Mouse (Mus musculus): ENCODE data around the gene Gm21885. TPM values are rescaled to one million over a fixed set of nuclear protein-coding genes. Genes with fewer than 3 reads are reported as not detected.
A peak's percentile ranks its signal among the peaks of the same experiment; 100 is the strongest.

Gm21885 gene
- polyA plus RNA-seq (2015; fragmentation: Nextera tagmentation; extraction: Ambion mirVana): 0.43 and 0.70 TPM in 2 replicates

DNA sequence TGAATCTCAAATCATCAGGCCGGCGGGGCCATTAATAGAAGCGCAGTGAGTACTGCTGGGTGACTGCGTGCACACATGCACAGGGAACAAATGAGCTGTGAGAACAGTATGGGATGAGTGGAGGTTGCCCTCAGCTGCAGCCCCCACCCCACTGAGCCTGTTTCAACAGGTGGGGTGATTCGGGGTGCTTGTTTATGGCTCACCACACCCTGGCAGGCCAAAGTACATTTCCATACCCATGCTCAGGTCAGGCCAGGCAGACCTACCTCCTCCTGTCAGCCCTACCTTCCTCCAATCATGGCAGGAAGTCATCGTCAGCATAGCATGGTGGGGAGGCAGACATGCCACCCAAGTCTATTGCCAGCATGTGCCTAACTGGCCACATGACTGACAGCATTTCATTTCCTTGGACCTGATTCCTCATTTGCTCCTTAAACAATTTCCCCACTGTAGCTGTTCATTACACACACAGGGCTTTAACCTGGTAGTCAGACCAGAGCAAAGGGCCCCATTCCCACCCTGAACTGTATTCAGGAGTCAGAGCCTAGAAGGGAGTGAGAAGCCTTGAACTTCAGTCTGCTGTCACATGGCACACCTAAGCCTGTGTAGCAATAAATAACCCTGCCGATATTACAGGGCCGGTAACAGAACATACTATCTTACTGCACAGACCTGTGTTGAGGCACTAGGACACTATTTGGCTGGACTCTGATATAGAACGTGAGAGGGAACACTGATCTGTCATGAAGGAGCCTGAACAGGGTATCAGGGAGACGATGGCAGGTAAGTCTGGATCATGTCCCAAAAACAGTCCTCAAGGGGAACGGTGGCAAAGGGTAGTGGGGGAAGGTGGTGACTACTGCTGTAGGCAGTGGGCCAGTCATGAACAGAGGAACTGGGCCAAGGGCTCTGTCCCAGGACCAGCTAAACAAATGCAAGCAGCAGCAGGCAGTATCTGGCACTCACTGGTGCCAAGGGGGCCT is at the start of gene Gm21885:
Gene Gm21885, plus strand, starts transcription at position 675 of the 983 bp plus-strand sequence.
- no peak for ATAC-seq (ENCODE audit: low FRiP score)
- no peak within 1 kb of the TSS for H3K4me2 ChIP-seq
- H3K9me3 ChIP-seq: no peaks in the 10 kb centered on the region
- no peak within 1 kb of the TSS for H3K4me3 ChIP-seq
- 0 out of 2 replicates have a peak within 1 kb of the TSS, but pooled peaks have one; percentile 1 for H3K27ac ChIP-seq
- peaks cover 33% of the 10 kb centered on the region for H3K36me3 ChIP-seq
- no peaks in the 10 kb centered on the region for H3K27me3 ChIP-seq
- H3K9ac ChIP-seq: no peak within 1 kb of the TSS
- peaks cover 7% of the 10 kb centered on the region; the same call in 1 of the 2 replicates for H3K4me1 ChIP-seq (replicated peaks)
- WGBS: 89% methylated on average over 11 of the region's 11 CpGs

DNA sequence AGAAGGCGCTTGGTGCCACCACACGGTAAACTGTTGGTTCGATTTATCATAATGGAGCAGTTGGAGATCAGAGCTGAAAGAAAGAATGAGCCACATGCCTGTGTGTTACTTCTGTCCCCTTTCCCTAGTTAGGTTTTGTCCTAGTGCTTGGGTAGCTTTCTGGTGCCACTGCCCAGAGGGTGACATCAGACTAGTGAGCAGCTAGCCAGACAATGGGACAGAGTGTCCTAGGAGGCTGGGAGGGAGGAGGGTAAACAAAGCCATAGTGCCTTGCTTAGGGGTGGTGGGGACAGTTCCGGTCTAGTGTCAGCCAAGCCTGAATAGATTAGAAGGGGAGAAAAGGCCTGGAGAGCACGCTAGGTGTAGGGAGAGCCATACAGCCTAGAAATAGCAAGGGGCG is 48.3 kb upstream of the Gm21885 start:
- no peak for ATAC-seq (ENCODE audit: low FRiP score)
- Histone ChIP-seq H3K4me1 (replicated peaks) (peaks cover 27% of the 10 kb centered on the region), H3K9me3 (no peaks in the 10 kb centered on the region), H3K27me3 (no peaks in the 10 kb centered on the region), H3K4me3 (no peak overlapping the region), H3K9ac (no peak overlapping the region), H3K4me2 (no peak overlapping the region), H3K36me3 (no peaks in the 10 kb centered on the region), H3K27ac (no peak overlapping the region)
- 59% methylated on average over 6 of the region's 6 CpGs for WGBS

DNA sequence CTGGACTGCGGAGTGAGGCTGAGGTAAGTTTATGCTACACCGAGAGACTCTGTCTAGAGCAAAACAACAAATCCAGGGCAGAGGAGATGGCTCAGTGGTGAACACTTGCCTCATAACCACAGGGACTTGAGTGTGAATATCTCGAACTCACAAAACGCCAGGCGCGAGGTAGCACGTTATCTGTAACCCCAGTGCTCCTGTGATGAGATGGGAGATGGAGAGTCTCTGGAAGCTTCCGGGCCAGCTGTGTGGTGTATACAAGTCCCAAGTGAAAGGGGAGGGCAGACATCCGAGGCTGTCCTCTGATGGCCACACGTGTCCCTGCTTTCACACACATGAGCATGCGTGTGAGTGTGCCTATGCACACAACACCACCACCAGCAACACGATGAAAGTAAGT is 47.3 kb upstream of the Gm21885 start:
- no peak overlapping the region for H3K4me2 ChIP-seq
- H3K9ac ChIP-seq: no peak overlapping the region
- H3K27me3 ChIP-seq: no peaks in the 10 kb centered on the region
- no peak for ATAC-seq (ENCODE audit: low FRiP score)
- H3K4me1 ChIP-seq (replicated peaks): peaks cover 20% of the 10 kb centered on the region
- no peaks in the 10 kb centered on the region for H3K9me3 ChIP-seq
- H3K4me3 ChIP-seq: no peak overlapping the region
- WGBS: 94% methylated on average over 12 of the region's 12 CpGs
- H3K36me3 ChIP-seq: no peaks in the 10 kb centered on the region
- no peak overlapping the region for H3K27ac ChIP-seq

DNA sequence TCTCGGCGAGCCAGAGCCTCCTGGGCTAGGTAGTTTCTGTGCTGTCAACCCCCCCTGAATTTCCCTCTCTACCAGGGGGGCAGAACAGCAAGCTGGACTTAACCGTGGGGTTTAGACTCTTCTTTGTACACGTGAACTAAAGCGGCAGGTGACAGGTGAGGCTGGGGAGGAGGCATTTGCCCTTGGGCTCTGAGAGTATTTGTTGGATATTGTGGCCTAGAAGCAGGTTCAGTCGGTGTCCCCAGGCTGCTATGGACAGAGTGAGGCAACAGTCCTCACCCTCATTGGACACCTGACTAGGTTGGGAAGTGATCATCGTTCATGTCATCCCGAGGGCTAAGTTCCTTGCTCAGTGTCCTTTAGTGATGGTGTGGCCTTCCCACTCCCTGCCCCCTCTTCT is 46.8 kb upstream of the Gm21885 start:
- H3K36me3 ChIP-seq: no peaks in the 10 kb centered on the region
- H3K9ac ChIP-seq: no peak overlapping the region
- H3K4me3 ChIP-seq: no peak overlapping the region
- no peaks in the 10 kb centered on the region for H3K9me3 ChIP-seq
- H3K4me2 ChIP-seq: no peak overlapping the region
- no peaks in the 10 kb centered on the region for H3K27me3 ChIP-seq
- no peak overlapping the region for H3K27ac ChIP-seq
- peaks cover 20% of the 10 kb centered on the region for H3K4me1 ChIP-seq (replicated peaks)
- 92% methylated on average over 8 of the region's 8 CpGs for WGBS
- no peak for ATAC-seq (ENCODE audit: low FRiP score)

DNA sequence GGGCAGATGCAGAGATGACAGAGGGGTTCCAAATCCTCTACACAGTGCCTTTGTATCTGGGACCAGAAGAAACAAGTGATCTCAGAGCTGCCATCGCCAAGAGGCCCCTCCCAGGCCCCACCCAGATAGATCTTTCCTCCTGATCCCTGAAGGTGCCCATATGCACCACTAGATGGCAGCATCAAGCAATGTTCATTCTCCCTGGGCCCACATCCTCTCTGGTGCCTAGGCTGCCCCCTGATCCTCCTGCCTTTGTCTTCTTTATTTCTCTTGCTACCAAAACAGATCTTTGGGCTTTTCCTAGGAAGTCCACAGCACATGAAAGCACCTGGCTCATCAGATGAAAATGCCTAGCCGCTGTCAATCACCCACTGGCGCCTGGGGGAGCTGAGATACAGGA is 45.6 kb upstream of the Gm21885 start:
- H3K9me3 ChIP-seq: no peaks in the 10 kb centered on the region
- H3K4me2 ChIP-seq: no peak overlapping the region
- peak; percentile 79 for ATAC-seq (ENCODE audit: low FRiP score)
- 17% methylated on average over 3 of the region's 3 CpGs for WGBS
- H3K4me1 ChIP-seq (replicated peaks): peaks cover 24% of the 10 kb centered on the region
- H3K27me3 ChIP-seq: no peaks in the 10 kb centered on the region
- peak overlapping the region; percentile 82 for H3K27ac ChIP-seq
- H3K9ac ChIP-seq: no peak overlapping the region
- H3K36me3 ChIP-seq: no peaks in the 10 kb centered on the region
- H3K4me3 ChIP-seq: no peak overlapping the region

DNA sequence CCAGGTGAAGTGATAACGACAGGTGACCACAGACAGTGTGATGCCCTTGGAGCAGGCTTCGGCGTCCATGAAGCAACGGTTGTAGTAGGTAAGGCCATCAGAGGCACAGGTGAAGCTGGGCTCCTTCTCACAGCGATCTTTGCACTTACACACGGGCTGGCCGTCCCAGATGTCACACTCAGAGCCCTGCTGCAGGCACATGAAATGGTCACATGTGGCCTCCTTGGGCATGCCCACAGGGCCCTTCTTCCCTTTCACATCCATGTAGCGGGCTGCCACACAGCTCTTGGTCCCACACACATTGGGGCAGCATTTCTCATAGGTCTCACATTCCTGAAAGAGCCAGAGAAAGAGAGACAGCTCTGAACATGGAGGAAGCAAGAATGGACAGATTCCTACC is 42.9 kb upstream of the Gm21885 start:
- ATAC-seq (ENCODE audit: low FRiP score): no peak
- 95% methylated on average over 8 of the region's 8 CpGs for WGBS

DNA sequence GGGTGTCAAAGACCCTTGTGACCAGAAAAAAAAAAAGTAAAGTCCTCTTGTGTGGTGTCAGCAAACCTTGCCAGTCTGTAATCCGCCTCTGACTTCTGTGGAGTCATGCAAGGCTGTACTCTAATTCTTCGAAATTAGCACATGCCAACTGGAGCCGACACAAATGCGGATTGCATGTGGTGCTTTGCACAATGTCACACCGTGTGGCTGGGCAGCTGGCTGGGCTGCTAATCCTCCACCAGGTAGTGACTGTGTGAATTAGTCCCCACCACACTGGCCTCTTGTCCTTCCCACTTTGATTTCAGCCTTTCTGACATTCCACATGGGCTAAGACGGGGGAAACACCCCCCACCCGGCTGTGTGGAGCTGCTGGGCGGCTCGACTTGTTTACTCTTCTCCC is 42.0 kb upstream of the Gm21885 start:
- WGBS: 43% methylated on average over 9 of the region's 9 CpGs
- no peak for ATAC-seq (ENCODE audit: low FRiP score)
- 0 out of 2 replicates have a peak overlapping the region, but pooled peaks have one; percentile 18 for H3K27ac ChIP-seq

More for the DNA sequence above, 42.9 kb upstream of the Gm21885 start:
- no peak overlapping the region for H3K4me3 ChIP-seq
- H3K4me1 ChIP-seq (replicated peaks): peaks cover 35% of the 10 kb centered on the region
- H3K27ac ChIP-seq: no peak overlapping the region
- no peak overlapping the region for H3K4me2 ChIP-seq
- H3K9ac ChIP-seq: no peak overlapping the region
- no peaks in the 10 kb centered on the region for H3K36me3 ChIP-seq
- H3K27me3 ChIP-seq: peaks cover 9% of the 10 kb centered on the region; the same call in 1 of the 2 replicates
- no peaks in the 10 kb centered on the region for H3K9me3 ChIP-seq

DNA sequence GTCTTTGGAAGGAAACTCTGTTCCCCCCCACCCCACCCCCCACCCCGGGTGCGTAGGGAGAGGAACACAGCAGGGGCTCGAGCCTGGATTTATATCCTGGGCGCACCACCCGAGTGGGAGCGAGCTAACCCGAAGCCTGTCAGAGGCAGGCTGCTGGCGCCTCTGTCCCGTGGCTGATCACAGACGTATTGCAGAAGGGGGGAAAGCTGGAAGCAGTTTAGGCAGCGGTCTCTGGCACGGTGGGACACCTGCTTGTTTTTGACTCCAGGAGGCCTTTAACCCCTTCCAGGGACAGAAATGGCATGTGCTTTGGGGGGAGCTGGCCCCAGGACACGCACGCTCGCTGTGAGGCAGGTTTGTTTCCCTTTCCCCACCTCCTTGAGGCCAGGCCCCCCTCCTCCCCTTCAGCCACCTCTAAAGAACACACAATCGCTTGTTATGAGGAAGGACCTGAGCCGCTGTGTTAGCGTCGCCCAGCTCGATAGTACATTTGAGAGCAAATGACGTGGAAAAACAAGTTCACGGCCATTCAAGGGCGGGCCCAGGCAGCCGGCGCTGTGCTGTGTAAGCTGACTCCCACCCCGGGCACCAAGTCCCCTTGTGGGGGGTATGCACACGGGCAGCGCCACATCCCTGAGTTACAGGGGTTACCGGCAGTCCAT is 38.8 kb upstream of the Gm21885 start:
- H3K4me3 ChIP-seq: peak overlapping the region; percentile 13
- H3K9ac ChIP-seq: peak overlapping the region; percentile 55
- peak overlapping the region; percentile 73 for H3K27ac ChIP-seq
- peak; percentile 36; the same call in 1 of the 2 replicates for ATAC-seq (ENCODE audit: low FRiP score)
- H3K9me3 ChIP-seq: no peaks in the 10 kb centered on the region
- peaks cover 9% of the 10 kb centered on the region; the same call in 1 of the 2 replicates for H3K27me3 ChIP-seq
- H3K36me3 ChIP-seq: no peaks in the 10 kb centered on the region
- H3K4me2 ChIP-seq: peak overlapping the region; percentile 49
- WGBS: 4% methylated on average over 29 of the region's 29 CpGs
- H3K4me1 ChIP-seq (replicated peaks): peaks cover 49% of the 10 kb centered on the region

More for the DNA sequence above, 42.0 kb upstream of the Gm21885 start:
- Histone ChIP-seq H3K9ac (no peak overlapping the region), H3K27me3 (peaks cover 9% of the 10 kb centered on the region; the same call in 1 of the 2 replicates), H3K9me3 (no peaks in the 10 kb centered on the region), H3K4me2 (no peak overlapping the region), H3K4me3 (no peak overlapping the region), H3K36me3 (no peaks in the 10 kb centered on the region), H3K4me1 (replicated peaks) (peaks cover 41% of the 10 kb centered on the region)

DNA sequence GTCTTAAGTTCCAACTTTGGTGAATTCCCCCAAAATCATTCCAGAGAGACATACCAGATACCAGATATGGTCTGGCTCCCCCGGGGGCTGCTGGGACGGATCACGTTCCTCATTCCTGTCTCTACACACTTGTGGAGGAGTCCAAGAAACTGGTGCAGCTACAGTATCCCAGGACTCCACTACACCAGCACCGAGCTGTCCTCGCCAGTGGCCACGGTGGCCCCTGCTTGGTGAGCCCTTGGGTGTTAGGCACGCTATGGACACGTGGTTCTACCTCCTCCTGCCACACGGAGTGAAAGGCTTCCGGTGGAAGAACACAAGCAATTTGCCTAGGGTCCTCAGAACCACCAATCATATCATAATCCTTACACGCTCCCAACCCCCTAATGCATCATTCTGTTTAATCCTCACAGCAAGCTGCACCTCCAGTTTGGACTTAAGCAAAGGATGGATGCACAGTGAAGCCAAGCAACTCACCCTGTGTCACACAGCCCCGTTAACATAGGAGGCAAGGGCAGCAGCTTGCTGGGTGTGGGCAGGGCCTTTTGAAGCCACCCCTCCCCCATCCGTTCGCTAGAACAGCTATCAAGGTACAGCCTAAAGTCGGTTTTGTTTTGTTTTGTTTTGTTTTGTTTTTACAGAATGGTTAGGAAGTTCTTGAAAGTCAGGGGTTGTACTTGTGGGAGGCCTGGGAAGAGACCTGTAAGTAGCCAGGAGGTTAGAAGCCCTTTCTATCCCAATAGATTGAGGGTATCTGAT is 38.1 kb upstream of the Gm21885 start:
- peak overlapping the region; percentile 49 for H3K4me2 ChIP-seq
- peak overlapping the region; percentile 73; the same call in 1 of the 2 replicates for H3K27ac ChIP-seq
- peaks cover 49% of the 10 kb centered on the region for H3K4me1 ChIP-seq (replicated peaks)
- peak overlapping the region; percentile 55 for H3K9ac ChIP-seq
- WGBS: 33% methylated on average over 15 of the region's 15 CpGs
- H3K9me3 ChIP-seq: no peaks in the 10 kb centered on the region
- no peaks in the 10 kb centered on the region for H3K36me3 ChIP-seq
- no peak for ATAC-seq (ENCODE audit: low FRiP score)
- peaks cover 9% of the 10 kb centered on the region; the same call in 1 of the 2 replicates for H3K27me3 ChIP-seq
- peak overlapping the region; percentile 13 for H3K4me3 ChIP-seq

DNA sequence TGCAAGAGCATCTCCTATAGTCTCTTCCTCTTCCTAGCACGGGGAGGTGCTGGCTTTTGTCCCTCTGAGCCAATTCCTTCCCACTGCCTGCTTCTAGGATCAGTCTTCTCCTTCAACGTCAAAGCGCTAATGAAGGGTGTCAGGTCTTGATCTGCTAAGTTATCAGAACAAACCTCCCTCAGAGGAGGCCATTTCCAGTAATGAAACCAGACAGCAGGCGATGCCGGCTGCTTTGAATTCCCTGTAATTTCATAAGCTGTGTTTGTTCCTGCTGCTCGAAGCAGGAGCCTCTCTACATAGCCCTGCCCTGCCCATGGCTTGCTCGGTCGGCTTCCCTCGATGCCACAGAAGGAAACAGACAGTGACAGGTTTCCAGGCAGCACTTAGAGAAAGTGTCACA is 37.3 kb upstream of the Gm21885 start:
- no peak overlapping the region for H3K4me2 ChIP-seq
- WGBS: 54% methylated on average over 9 of the region's 9 CpGs
- peaks cover 9% of the 10 kb centered on the region; the same call in 1 of the 2 replicates for H3K27me3 ChIP-seq
- no peak for ATAC-seq (ENCODE audit: low FRiP score)
- no peaks in the 10 kb centered on the region for H3K36me3 ChIP-seq
- H3K27ac ChIP-seq: peak overlapping the region; percentile 62
- no peak overlapping the region for H3K4me3 ChIP-seq
- 0 out of 2 replicates have a peak overlapping the region, but pooled peaks have one; percentile 13 for H3K9ac ChIP-seq
- peaks cover 49% of the 10 kb centered on the region for H3K4me1 ChIP-seq (replicated peaks)
- no peaks in the 10 kb centered on the region for H3K9me3 ChIP-seq

DNA sequence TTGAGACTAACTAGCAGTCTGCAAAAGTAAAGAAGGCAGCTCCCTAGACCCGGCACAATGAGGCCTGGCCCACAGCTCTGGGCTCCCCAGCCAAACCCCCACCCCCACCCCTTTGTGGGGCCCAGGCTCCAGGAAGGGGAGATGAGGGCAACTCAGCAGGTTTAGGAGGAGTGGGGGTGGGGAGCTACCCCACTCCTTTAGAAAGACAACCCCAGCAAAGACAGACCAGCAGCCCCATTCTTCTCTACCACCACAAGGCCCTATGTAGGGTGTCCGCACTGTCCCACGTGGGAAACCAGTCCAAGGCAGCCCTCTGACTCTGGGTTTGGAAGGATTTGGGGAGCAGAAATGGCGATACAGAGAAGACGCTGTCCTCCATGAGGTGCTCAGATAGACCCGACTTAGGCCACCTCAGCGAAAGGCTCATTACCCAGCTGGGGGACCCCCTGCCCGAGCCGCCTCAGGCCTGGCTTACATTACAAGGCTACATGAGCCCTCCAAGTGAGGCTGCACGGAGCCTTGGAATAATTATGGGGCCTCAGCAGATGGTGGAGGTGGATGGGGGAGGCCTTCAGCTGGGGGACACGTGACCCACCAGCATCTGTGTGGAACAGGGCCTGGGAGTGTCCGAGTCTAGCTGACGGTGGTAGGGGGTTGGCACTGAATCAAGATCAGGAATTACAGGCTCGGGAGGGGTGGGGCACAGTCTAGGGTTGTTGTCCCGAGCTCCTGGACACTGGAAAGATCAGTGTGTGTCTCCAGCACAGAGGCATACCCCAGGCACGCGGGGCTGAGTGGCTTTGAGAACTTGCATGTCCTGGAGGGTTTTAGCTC is 35.5 kb upstream of the Gm21885 start, which contains the start of gene Wfikkn2:
Gene Wfikkn2, minus strand, starts transcription at position 51 of the 834 bp plus-strand sequence.
- WGBS: 42% methylated on average over 17 of the region's 17 CpGs
- Histone ChIP-seq H3K27ac (peak within 1 kb of the TSS; percentile 75), H3K9ac (no peak within 1 kb of the TSS), H3K4me3 (no peak within 1 kb of the TSS), H3K36me3 (no peaks in the 10 kb centered on the region), H3K27me3 (peaks cover 9% of the 10 kb centered on the region; the same call in 1 of the 2 replicates), H3K4me1 (replicated peaks) (peaks cover 45% of the 10 kb centered on the region), H3K9me3 (no peaks in the 10 kb centered on the region), H3K4me2 (0 out of 2 replicates have a peak within 1 kb of the TSS, but pooled peaks have one; percentile 5)
- ATAC-seq (ENCODE audit: low FRiP score): peak; percentile 76

Data from hindbrain, embryonic 13.5 days (tissue).